Mouse (Mus musculus) kidney, adult 11 months (tissue): ENCODE measurements around the gene Dhx32.
A peak's percentile ranks its signal among the peaks of the same experiment; 100 is the strongest.

Source experiments
- DNase-seq: peaks from one replicate; pipeline ENCODE4 v3.0.0; 2022

Dhx32 gene

DNA sequence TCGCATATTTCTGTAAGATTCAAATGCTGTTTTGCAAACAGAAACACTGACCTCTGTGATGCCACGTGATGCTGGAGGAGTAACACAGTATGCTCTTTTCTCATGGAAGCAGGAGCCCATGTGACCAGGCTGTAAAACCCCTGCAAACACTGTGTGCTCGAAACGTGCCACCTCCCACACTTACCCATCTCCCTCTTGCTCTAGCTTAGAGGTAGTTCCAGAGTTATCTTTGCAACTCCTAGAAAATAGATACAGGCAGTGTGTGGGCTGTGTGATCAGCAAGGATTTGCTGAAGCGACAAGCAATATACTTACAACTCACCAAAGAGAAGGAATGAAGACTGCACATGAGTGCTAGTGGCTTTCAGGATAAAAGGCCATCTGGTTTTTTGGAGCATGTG is 14.0 kb downstream of the Dhx32 start:
- no peak for DNase-seq

DNA sequence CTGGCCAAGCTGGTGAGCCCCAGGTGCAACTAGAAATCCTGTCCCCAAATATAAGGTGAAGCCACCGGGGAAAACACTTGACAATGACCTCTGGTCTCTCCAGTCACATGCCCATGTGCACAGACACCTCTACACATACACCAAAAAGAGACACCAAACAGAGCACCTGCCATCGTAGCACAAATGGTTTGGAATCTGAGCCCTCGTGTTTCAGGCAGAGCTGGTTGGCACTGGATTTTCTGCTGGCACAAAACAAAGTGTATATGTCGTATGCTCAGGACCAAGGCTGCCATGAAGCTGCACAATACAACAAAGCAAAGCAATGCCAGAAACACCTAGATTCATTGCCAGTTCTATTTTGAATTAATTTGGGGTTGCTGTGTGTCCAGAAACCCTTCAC is 14.5 kb downstream of the Dhx32 start:
- DNase-seq: no peak

DNA sequence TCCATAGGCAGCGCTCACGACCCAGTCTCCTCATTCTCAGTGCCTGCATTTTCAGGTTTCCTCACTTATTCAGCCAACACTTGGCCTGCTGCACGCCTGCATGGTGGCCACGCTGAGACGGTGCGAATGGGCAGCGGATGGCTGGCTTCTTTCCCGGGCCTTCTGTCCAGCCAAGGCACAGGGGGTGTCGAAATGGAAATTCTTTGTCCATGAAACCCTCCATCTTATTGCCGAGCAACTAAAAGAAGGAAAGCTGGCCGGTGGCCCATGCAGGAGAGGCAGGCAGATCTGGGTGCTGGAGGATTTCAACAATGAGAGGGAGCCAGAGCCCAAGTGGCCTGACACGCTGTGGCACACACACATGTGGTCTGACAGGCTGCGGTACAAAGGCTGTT is 16.7 kb downstream of the Dhx32 start:
- no peak for DNase-seq

DNA sequence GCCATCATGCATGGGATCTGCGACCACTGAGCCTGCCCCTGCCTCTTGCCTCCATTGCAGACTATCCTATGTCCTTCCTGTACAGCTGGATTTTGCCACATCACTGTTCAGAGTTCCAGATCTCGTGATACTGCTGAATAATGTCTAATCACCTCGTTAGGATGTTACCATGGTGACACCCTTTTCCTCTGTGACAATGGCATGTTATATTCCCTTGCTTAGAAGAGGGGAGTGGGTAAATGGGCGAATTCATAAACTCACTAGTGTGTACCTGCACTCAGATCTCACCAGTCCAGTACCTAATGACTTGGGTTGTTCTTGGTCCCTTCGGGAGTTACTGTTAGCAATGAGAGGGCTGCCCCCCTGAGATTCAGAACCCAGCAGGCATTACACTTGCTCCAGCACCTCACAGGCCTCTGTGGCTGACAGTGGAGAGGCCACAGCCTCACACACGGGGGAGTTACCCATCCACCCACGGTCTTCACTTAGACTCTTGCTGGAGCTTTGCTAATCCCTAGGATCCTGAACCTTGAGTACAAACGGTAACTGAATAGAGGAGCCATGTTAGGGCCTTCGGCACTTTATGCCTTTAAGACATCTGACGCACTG is 17.2 kb downstream of the Dhx32 start:
- no peak for DNase-seq

DNA sequence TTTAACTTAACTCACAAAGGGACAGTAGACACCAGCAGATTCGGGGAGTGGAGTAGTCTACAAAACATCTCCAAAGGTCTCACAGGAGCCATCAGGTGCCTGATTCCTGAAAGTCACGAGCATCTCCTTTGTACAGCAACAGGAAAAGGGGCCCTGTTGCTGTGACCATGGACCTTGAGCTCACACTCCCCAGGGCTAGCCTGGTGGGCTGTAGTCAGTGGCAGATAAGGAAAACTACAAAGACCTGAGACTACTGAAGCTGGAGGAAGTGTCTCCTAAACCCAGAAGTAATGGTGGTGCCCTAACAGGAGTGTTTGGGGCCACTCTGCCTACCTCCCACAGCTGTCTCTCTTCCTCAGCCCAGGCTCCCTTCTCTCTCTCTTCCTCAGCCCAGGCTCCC is 18.1 kb downstream of the Dhx32 start:
- DNase-seq: no peak

DNA sequence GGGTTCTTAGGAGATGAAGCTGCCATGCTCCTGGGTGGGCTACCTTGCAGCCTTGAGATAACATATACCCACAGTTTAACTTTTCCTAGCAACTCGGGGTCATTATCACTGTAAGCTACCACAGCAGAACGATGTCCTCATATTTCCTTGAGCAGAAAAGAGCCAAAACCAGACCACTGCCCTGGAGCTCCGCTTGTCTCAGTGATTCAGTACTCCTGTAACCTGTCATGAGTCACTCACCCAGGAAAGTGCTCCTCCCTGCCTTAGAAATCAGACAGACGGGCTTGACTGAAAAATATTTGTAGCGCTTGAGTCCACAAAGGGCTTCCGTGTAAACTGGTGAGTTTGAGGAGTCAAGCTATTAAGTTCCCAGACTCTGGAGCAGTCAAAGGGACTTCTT is 19.8 kb downstream of the Dhx32 start:
- no peak for DNase-seq

DNA sequence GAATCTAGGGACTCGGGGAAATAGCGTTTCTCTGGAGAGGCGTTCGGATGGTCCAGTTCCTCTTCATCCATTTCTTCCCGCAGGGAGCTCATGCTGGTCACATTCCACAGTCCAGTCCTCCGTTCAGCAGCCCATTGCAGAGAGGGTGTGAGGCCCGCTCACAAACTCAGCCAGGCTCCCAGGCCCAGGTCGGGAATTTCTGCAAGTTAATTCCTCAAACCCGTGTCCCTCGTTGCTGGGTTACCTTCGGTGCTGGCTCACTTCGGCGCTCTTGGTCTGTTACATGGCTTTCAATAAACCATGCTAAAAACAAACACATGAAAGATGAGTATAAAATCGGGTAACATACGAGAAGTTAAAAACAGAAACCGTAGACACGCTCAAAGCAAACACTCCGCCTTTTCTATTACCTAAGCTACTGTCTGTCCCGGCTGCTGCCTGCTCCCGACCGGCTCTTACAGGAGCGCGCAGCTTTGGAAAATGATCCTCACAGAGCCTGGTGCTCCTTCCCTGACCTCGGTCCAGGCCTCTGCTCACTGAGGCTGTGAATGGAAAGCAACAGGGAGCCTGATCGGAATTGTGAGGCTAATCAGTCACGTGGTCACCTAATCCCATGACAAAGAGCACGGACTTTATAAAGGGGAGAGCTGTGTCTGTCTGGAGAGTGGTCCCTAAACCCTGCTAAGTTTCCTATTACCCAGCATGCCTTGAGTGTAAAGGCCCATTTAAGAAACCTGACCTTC is 22.7 kb downstream of the Dhx32 start:
- DNase-seq: peak; percentile 33

DNA sequence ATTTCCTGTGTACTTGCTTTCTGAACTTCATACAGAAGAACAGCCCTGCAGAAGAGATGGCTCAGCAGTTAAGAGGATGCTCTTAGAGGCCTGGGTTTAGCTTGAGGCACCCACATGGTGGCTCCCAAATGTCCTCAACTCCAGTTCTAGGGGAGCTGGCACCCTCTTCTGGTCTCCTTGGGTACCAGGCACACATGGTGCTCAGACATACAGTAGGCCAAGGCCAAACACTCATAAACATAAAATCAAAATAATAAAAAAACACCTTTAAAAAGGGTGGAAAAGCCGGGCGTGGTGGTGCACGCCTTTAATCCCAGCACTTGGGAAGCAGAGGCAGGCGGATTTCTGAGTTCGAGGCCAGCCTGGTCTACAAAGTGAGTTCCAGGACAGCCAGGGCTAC is 23.8 kb downstream of the Dhx32 start:
- no peak for DNase-seq

DNA sequence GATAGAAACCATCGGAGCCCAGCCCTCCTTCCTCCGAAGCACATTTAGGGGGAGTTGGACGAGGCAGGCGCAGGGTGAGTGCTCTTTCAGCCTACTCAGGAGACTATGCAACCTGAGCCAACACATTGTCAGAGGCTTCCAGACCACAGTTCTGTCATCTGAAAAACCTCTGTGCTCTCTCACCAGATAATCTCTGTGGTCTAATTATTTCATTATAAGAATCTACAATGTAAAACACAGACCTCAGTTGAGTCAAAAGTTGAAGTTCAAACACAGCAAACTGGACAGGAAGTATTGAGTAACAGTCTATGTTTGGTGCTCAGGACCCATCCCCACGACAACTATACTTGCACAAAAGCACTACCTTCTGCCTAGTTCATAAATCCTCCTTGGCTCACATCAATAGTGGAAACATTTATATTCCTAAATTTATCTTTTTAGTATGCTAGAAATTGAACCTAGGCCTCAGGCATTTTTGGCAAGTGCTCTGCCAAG is 24.5 kb downstream of the Dhx32 start:
- DNase-seq: no peak

DNA sequence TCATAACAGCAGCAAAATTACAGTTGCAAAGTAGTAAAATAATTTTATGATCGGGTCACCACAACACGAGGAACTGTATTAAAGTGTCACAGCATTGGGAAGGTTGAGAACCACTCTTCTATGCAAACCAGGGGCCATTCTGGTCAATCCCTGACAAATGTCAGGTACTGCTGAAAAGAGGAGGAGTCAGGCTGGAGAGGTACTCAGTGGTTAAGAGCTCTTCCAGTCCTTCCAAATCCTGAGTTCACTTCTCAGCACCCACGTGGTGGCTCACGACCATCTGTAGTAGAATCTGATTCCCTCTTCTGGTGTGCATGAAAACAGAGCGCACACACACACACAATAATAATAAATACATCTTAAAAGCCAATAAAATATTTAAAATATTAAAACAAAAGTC is 31.4 kb downstream of the Dhx32 start:
- no peak for DNase-seq

DNA sequence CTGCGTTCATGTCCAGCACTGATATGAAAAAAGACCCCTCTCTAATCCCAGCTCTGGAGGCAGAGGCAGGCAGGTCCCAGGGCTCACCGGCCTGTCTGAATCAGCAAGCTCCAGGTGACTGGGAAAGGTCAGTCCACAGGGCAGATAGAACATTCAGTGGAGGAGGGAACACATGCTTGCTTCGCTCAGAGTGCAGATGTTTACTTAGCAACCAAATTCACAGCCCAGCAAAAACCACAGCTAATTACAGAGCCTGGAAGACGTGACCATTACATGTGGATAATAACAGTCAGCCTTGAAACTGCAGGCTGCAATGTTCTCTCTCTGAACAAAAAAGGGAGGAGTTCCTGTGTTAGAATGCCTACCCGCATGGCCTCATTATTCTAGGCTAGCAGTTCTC is 31.9 kb downstream of the Dhx32 start:
- peak; percentile 22 for DNase-seq

DNA sequence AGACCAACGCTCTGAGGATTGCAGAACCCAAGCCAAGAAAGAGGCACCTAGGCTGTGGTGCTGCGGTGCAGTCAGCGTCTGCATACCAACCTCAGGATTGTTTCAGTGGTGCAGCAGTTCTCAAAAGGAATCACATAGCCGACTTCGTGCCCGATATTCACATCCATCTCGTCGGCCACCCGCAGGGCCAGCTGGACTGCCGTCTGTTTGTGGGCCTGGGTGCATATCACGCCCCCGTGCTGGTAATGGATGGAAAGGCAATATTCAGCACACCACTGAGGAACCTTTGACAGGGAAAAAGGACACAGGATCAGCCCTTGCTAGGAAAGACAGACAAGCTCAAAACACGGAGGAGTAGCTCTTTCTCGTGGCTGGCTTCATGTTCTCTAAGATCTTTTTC is 33.8 kb downstream of the Dhx32 start:
- DNase-seq: no peak

DNA sequence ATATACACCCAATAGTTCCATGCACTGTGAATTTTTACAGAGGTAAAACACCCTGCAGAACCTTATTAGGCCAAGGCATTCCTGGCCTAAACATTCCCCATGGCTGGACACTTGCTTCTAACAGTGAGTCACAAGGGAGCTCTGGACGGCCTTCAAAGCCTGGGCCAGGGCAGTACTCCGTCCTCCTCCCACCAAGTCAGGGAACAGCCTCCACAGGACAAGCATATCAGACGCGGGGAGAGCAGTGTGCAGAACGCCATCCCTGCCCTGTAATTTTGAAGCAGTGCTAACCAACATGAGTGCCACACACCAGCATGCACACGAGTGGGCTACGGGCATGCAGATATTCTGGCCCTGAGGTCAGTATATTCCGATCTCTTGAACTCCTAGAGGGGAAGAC is 35.2 kb downstream of the Dhx32 start:
- DNase-seq: no peak

DNA sequence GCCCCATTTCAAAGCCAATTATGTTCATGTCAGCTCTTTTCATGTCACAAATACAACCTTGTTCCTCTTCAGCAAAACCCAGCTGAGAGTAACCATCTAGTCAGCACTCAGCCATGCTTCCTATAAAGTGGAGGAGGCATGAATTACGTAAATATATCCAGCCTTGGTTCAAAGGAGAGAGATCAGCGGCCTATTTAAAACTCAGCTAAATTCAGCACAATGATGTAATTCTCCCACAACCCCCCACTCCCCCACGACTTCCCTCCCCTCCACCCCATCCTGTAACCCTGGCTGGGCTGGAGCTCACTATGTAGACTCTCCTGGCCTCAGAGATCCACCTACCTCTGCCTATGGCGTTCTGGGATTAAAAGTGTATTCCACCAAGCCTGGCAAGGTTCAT is 37.8 kb downstream of the Dhx32 start:
- DNase-seq: no peak

DNA sequence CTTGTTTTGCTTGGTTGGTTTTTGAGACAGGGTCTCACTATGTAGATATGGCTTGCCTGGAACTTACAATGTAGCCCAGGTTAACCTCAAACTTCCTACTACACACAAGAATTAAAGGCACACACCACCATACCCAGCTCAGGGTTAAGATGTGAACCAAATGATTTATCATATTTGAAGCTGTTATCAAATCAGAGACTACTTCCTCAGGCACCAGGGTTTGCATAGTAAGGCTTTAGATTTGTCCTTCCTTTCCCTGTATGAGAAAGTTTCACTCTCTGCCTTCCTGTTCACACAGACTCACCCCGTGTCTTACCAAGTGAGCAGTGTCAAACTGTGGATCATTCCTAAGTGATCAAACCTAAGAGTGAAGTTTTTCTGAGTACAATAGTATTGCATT is 38.3 kb downstream of the Dhx32 start:
- no peak for DNase-seq

DNA sequence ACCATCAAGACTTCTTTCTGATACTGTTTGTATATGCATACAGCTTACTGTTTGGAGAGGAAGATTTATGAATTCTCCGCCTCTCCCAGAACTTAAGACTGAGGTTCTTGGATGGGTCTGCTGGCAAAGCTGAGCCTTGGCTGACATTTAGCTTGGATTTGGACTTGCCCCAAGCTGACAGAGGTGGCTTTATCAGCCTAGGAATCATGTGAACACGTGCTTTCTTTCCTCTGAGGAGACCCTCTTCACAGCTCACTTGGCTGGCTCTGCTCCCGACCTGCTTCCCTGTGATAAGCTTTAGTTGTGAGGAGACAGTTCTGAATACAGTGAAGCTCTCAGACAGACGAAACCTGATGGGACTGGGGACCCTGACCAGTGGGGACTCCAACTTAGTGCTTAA is 38.9 kb downstream of the Dhx32 start:
- no peak for DNase-seq

DNA sequence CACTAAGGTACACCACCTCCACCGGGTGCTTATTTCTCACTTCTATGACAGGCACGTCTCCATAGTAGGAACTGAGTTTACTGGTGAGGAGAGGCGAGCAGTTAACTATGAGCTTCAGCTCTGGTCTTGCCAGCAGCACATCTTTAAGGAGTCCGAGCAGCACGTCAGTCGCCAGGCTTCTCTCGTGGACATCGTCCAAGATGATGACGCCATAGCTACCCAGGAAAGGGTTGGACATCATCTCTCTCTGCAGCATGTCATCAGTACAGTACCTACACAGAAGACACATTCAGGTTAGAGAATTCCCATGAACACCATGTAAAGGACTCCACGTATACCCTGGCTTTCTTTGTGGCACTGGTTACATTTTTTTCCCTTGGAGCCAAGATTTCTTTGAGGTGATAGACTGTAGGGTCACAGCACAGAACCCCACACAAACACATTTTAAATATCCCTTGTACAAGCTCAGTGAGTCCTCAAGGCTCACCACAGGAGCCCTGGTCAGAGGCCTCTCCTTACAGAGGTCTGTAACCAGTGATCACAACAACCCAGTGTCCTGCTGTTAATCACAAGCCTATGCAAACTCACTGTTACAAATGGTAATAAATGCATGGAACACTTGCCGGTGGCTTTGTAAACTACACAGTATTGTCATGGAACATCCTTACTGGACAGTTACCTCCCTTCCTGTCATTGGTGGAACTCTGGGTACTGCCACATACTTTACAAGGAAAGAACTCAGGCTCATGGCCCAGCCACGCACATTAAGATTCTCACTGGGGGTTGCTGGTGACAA is 39.8 kb downstream of the Dhx32 start:
- no peak for DNase-seq

DNA sequence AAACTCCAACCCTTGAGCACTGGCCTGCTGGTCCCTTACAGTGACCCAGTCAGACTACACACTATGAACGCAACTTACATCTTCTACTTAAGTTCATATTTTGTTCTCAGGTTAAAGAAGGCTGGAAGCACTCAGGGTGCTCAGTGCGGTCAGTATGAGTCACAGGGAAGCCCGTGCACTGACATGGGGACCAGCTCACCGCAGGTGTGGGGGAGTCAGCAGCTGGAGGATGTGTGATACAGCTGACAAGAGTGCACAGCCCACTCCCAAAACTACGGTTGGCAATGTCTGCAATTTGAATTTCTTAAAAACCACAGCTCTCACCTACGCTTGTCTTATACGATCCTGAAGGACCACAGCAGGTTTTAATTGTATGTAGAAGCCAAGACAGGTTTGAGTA is 42.0 kb downstream of the Dhx32 start:
- DNase-seq: no peak

DNA sequence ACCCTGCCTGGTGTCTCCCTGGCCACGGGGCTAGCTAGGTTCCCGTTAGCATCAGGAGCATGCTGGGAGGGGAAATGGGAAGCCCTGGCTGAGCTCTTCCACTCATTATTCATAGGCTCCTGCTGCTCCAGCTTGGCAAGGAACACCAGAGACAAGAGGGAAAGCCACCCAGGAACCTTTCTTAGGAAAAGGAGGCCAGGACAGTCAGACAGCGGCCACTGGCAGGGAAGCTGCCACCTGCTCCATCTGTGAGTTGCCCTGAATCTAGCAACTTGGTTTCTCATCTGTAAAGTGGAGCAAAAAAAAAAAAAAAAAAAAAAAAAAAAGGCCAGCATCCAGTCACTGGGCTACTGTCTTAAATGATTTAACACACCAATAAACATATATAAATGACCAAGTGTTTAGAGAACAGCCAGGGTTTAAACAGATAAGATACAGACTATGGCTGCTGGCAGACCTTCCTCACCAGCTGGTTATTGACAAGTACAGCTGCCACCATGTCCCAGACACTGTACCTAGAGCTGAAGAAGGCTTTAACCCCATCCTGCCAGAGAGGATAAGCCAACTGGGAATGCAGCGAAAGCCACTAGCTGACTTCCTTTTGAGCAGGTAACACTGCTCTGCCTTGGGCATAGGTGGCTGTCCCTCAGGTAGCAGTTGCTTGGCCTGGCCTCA is 50.4 kb downstream of the Dhx32 start:
- no peak for DNase-seq

DNA sequence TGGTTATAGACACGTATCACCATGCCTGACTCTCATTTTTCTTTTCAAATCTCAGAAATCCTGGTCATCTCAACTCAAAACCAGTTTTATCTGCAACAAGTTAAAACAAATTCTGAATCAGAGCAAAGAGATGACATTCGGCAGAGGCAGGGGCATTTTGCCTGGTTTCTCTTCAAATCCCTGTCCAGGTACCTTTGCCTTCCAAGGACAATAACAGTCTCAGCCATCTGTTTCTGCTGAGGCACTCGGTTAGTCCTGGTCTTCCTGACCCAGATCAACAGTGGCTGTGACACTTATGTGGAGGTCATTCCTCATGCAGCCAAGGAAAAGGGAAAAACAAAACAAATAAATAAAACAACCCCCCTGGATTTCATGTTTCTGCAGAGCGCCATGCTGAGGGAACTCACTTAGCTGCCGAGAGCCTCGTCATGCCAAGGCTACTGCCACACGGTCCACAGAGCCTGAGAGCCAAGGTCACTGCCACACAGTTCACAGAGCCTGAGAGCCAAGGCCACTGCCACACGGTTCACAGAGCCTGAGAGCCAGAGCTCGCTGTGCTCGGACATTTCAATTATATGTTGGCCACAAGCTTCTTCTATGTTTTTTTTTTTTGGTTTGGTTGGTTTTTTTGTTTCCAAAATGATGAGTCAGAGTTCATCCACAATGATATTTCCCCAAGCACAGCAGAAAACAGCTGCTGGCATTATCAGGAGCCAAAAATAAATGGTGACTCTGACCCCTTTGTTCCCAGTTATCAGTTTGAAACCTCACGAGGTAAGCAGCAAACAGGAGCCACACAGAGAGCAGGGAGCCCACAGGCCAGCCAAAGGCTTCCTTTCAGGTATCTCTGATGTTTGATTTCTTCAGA is 52.0 kb downstream of the Dhx32 start:
- no peak for DNase-seq

DNA sequence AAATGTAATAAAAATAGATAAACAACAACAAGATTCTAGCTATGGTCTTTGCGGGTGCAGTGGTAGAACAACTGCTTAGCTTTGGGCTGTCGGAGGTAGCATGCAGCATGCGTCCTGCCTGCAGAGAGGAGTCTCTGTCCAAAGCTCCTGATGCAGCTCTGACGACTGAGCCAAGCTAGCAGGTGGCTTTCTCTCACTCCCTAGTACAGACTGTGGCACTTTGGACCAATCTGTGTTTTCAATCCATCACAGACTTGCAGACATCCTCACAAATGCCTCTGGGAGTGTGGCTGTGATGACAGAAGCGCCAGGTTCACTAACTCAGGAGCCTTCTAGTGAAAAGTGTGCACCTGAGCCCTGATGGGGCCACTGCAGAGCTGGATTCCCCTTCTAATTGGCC is 53.2 kb downstream of the Dhx32 start:
- no peak for DNase-seq

DNA sequence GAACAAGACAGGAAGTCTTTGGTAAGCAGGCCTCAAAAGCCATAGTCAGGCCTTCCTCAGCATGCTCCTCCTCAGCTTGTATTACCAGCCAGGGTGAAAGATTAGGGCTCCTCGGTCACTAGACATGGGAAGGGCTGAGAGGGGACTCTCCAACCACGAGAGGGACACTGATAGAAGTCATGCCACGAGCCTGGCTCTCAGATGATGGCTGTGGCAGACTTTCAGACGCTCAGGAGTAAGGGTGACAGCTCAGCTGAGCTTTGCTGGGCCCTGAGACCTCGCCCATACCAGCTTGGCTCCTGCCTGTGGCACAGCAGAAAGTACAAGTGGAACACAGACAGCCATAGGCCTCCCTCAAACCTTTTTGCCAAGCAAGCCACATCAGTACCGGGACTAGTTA is 55.5 kb downstream of the Dhx32 start:
- no peak for DNase-seq

DNA sequence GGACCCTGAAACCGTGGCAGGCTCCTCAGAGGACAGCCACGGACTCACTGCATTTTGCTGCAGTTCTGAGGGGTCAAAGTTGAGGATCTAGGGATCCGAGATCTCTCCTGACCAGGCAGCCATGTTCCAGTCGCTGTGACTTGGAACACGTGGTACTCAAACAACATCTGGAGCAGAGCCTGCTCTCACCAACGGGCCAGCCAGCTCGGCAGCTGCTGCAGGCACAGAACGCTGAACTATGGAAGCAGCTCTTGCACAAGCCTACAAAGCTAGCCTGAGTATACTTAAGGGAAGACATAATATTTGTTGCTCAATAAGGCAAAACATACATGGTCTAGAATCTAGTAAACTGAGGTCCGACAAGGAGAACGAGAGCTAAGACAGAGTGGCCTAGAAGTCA is 57.0 kb downstream of the Dhx32 start:
- no peak for DNase-seq
